Mouse (Mus musculus) kidney, adult 2 months (tissue): ENCODE measurements around the gene Dlgap1. TPM values are rescaled to one million over a fixed set of nuclear protein-coding genes. Genes with fewer than 3 reads are reported as not detected.
A peak's percentile ranks its signal among the peaks of the same experiment; 100 is the strongest.

Experiments
- DNase-seq: peaks from one replicate; pipeline ENCODE4 v3.0.0; 2021
- H3K27ac ChIP-seq: fragments of 200-500 bp; 2 replicates; pipeline ENCODE4 v1.5.1; 2012; ENCODE audit warnings: low read depth, low read length, control low read depth, inconsistent platforms; ENCODE audit not compliant: insufficient read depth
- H3K27me3 ChIP-seq: fragments of 200-500 bp; replicated peaks from 2 replicates; pipeline ENCODE4 v1.6.1; 2012; ENCODE audit warnings: mild to moderate bottlenecking, moderate library complexity, low read length, inconsistent platforms; ENCODE audit not compliant: control insufficient read depth, insufficient read depth
- H3K36me3 ChIP-seq: fragments of 200-500 bp; 2 replicates; pipeline ENCODE4 v1.6.1; 2012; ENCODE audit warnings: mild to moderate bottlenecking, moderate library complexity, low read length, inconsistent platforms; ENCODE audit not compliant: control insufficient read depth, insufficient read depth
- H3K4me1 ChIP-seq: fragments of 200-500 bp; 2 replicates; pipeline ENCODE4 v1.6.1; 2011; ENCODE audit warnings: low read length; ENCODE audit not compliant: control insufficient read depth, insufficient read depth
- H3K4me3 ChIP-seq: fragments of 200-500 bp; 2 replicates; pipeline ENCODE4 v1.5.1; 2011; ENCODE audit warnings: mild to moderate bottlenecking, low read depth, low read length, control low read depth; ENCODE audit not compliant: insufficient read depth
- CTCF ChIP-seq: fragments of 200-500 bp; conservative IDR thresholded peaks from 2 replicates; pipeline ENCODE4 v1.5.1; 2011; ENCODE audit warnings: low read depth, mild to moderate bottlenecking, control low read depth, low read length, moderate library complexity, mixed read lengths; ENCODE audit not compliant: insufficient read depth, insufficient read length
- POLR2A ChIP-seq: fragments of 200-500 bp; IDR thresholded peaks from one replicate; pipeline ENCODE4 v1.6.1; 2011; ENCODE audit warnings: low read depth, low read length, control low read depth
- WGBS: fragments of 180-500 bp; shearing (Covaris S2); methylation state at CpG from one replicate; pipeline ENCODE4 v1.1.7; 2018; 5-methylcytosine and 5-hydroxymethylcytosine counted together
- polyA plus RNA-seq: library from polyadenylated mRNA; depleted of rRNA; stranded (reverse); fragments of >200 nt; gene quantifications from 2 replicates; pipeline ENCODE4 v1.2.3, GENCODE M21; 2012

The Dlgap1 gene
- polyA plus RNA-seq, 1 experiment, result 0.55 TPM

- 42% methylated on average over 2 of the region's 2 CpGs for WGBS
- TF ChIP-seq POLR2A, result no peak
- no peak for TF ChIP-seq CTCF
- no peak for DNase-seq
Measured at GRCm38 (mm10) chr17:70401909-70402308, 433.0 kb downstream of the Dlgap1 start.

GRCm38 (mm10) chr17:70403750-70404149, 434.9 kb downstream of the Dlgap1 start:
- DNase-seq, result no peak
- WGBS, result 44% methylated on average over 10 of the region's 10 CpGs
- Histone ChIP-seq H3K36me3 (no peaks in the 10 kb centered on the region), H3K27ac (no peak overlapping the region), H3K27me3 (no peaks in the 10 kb centered on the region; the same call in 1 of the 2 replicates), H3K4me1 (no peaks in the 10 kb centered on the region), H3K4me3 (no peak overlapping the region)
- TF ChIP-seq CTCF (no peak), POLR2A (no peak)

More at GRCm38 (mm10) chr17:70401909-70402308, 433.0 kb downstream of the Dlgap1 start:
- Histone ChIP-seq H3K4me1 (no peaks in the 10 kb centered on the region), H3K27me3 (no peaks in the 10 kb centered on the region; the same call in 1 of the 2 replicates), H3K4me3 (no peak overlapping the region), H3K27ac (no peak overlapping the region), H3K36me3 (no peaks in the 10 kb centered on the region)

- Histone ChIP-seq H3K4me1 (no peaks in the 10 kb centered on the region), H3K27ac (no peak overlapping the region), H3K27me3 (no peaks in the 10 kb centered on the region), H3K4me3 (no peak overlapping the region), H3K36me3 (no peaks in the 10 kb centered on the region)
- DNase-seq, result no peak
- no peak for TF ChIP-seq POLR2A
- TF ChIP-seq CTCF, result no peak
- 86% methylated on average over 3 of the region's 3 CpGs for WGBS
Measured at GRCm38 (mm10) chr17:70414202-70414601, 445.3 kb downstream of the Dlgap1 start.

GRCm38 (mm10) chr17:70427866-70428265, 459.0 kb downstream of the Dlgap1 start:
- DNase-seq, result no peak
- Histone ChIP-seq H3K27me3 (no peaks in the 10 kb centered on the region), H3K4me3 (no peak overlapping the region), H3K36me3 (no peaks in the 10 kb centered on the region), H3K27ac (no peak overlapping the region), H3K4me1 (no peaks in the 10 kb centered on the region)
- TF ChIP-seq CTCF, result no peak
- no peak for TF ChIP-seq POLR2A
- WGBS, result 72% methylated on average over 9 of the region's 9 CpGs

- 14% methylated on average over 17 of the region's 17 CpGs for WGBS
- H3K4me3 ChIP-seq, result no peak overlapping the region
- DNase-seq, result peak; percentile 57
- TF ChIP-seq POLR2A (no peak), CTCF (peak; percentile 85)
- no peaks in the 10 kb centered on the region for H3K27me3 ChIP-seq
- H3K27ac ChIP-seq, result no peak overlapping the region
- H3K36me3 ChIP-seq, result no peaks in the 10 kb centered on the region
- no peaks in the 10 kb centered on the region for H3K4me1 ChIP-seq
Measured at GRCm38 (mm10) chr17:70429746-70430451, 461.0 kb downstream of the Dlgap1 start.

- no peaks in the 10 kb centered on the region for H3K4me1 ChIP-seq
- peak; percentile 31 for DNase-seq
- H3K27me3 ChIP-seq, result no peaks in the 10 kb centered on the region
- TF ChIP-seq CTCF (peak; percentile 52), POLR2A (no peak)
- no peak overlapping the region for H3K4me3 ChIP-seq
- H3K27ac ChIP-seq, result no peak overlapping the region
- no peaks in the 10 kb centered on the region for H3K36me3 ChIP-seq
- 13% methylated on average over 5 of the region's 5 CpGs for WGBS
Measured at GRCm38 (mm10) chr17:70430452-70430787, 461.5 kb downstream of the Dlgap1 start.

GRCm38 (mm10) chr17:70432834-70433233, 464.0 kb downstream of the Dlgap1 start:
- Histone ChIP-seq H3K4me1 (no peaks in the 10 kb centered on the region), H3K36me3 (no peaks in the 10 kb centered on the region), H3K27me3 (no peaks in the 10 kb centered on the region), H3K27ac (no peak overlapping the region), H3K4me3 (no peak overlapping the region)
- DNase-seq, result no peak
- TF ChIP-seq CTCF, result no peak
- no peak for TF ChIP-seq POLR2A
- 79% methylated on average over 5 of the region's 5 CpGs for WGBS
